8 mouse cellular contexts compared by ENCODE assay signal in genomic region chr8:83996567-83997505, GRCm38 (mm10). TPM values are rescaled to one million over a fixed set of nuclear protein-coding genes. Genes with fewer than 3 reads are reported as not detected.
DNase-seq lines count a peak whose midpoint lies in the region; ATAC-seq and TF ChIP-seq lines count a peak whose summit lies in the region.

No protein-coding gene starts in this region.

- peak; percentile 76 for ATAC-seq in heart, embryonic 13.5 days (ENCODE audit: extremely low read depth, insufficient number of reproducible peaks, low FRiP score, low TSS enrichment)
- ATAC-seq in kidney, postnatal 0 days (replicated peaks; ENCODE audit: low FRiP score, low read depth) = peak; percentile 78
- ATAC-seq in liver, embryonic 15.5 days (ENCODE audit: insufficient read depth) = peak; percentile 89
- peak; percentile 70 for ATAC-seq in neural tube, embryonic 11.5 days (ENCODE audit: insufficient read depth, low FRiP score, low TSS enrichment)
- peak; percentile 88 for ATAC-seq in stomach, embryonic 15.5 days (ENCODE audit: insufficient read depth, low FRiP score, low read depth)

- H3K4me3 ChIP-seq in brown adipose tissue, adult 24 weeks (ENCODE audit: insufficient read depth, low read depth, low read length) = peak overlapping the region; percentile 87
- H3K4me3 ChIP-seq in erythroblast, embryonic 14.5 days (replicated peaks) = peak overlapping the region; percentile 91
- peak overlapping the region; percentile 83 for H3K4me3 ChIP-seq in heart, embryonic 13.5 days
- H3K4me3 ChIP-seq in kidney, postnatal 0 days (replicated peaks; ENCODE audit: low read depth, low read length) = peak overlapping the region; percentile 75
- peak overlapping the region; percentile 84 for H3K4me3 ChIP-seq in liver, embryonic 15.5 days (replicated peaks)
- peak overlapping the region; percentile 83 for H3K4me3 ChIP-seq in neural tube, embryonic 11.5 days (ENCODE audit: low read depth, low read length)
- peak overlapping the region; percentile 84 for H3K4me3 ChIP-seq in stomach, embryonic 15.5 days (replicated peaks)

- H3K36me3 ChIP-seq in erythroblast, embryonic 14.5 days (ENCODE audit: control insufficient read depth) = peaks cover 60% of the 10 kb centered on the region
- H3K36me3 ChIP-seq in heart, embryonic 13.5 days = peaks cover 63% of the 10 kb centered on the region
- peaks cover 9% of the 10 kb centered on the region; the same call in 1 of the 2 replicates for H3K36me3 ChIP-seq in kidney, postnatal 0 days (ENCODE audit: insufficient read depth, low read length)
- H3K36me3 ChIP-seq in liver, embryonic 15.5 days (replicated peaks) = peaks cover 44% of the 10 kb centered on the region
- H3K36me3 ChIP-seq in neural tube, embryonic 11.5 days (ENCODE audit: control insufficient read depth, insufficient read depth, low read length) = peaks cover 5% of the 10 kb centered on the region
- peaks cover 23% of the 10 kb centered on the region for H3K36me3 ChIP-seq in stomach, embryonic 15.5 days

- WGBS in heart, embryonic 13.5 days = under 1% methylated on average over 58 of the region's 103 CpGs
- WGBS in kidney, postnatal 0 days = under 1% methylated on average over 61 of the region's 103 CpGs
- under 1% methylated on average over 76 of the region's 103 CpGs for WGBS in liver, embryonic 15.5 days (ENCODE audit: insufficient replicate concordance)
- under 1% methylated on average over 30 of the region's 103 CpGs for WGBS in neural tube, embryonic 11.5 days
- WGBS in stomach, embryonic 15.5 days = 0% methylated on average over 73 of the region's 103 CpGs

- H3K9me3 ChIP-seq in erythroblast, embryonic 14.5 days (ENCODE audit: control insufficient read depth, low read length) = peaks cover 4% of the 10 kb centered on the region; the same call in 1 of the 2 replicates
- H3K9me3 ChIP-seq in heart, embryonic 13.5 days = no peaks in the 10 kb centered on the region
- no peaks in the 10 kb centered on the region for H3K9me3 ChIP-seq in kidney, postnatal 0 days (replicated peaks; ENCODE audit: low read length)
- H3K9me3 ChIP-seq in liver, embryonic 15.5 days (replicated peaks) = no peaks in the 10 kb centered on the region
- H3K9me3 ChIP-seq in neural tube, embryonic 11.5 days (ENCODE audit: control insufficient read depth, low read length) = no peaks in the 10 kb centered on the region
- no peaks in the 10 kb centered on the region for H3K9me3 ChIP-seq in stomach, embryonic 15.5 days

- peak overlapping the region; percentile 93 for H3K9ac ChIP-seq in heart, embryonic 13.5 days
- H3K9ac ChIP-seq in kidney, postnatal 0 days (ENCODE audit: low read depth, low read length) = peak overlapping the region; percentile 76
- peak overlapping the region; percentile 92 for H3K9ac ChIP-seq in liver, embryonic 15.5 days
- H3K9ac ChIP-seq in neural tube, embryonic 11.5 days (ENCODE audit: low read length) = peak overlapping the region; percentile 86
- peak overlapping the region; percentile 82; the same call in 1 of the 2 replicates for H3K9ac ChIP-seq in stomach, embryonic 15.5 days

- peak; percentile 38 to 44 for DNase-seq in CD8-positive naive resting alpha-beta T cell, adult 2 months (ENCODE audit: low read depth in 2 of 2, low spot score in 2 of 2)
- DNase-seq in kidney, postnatal 0 days (ENCODE audit: low spot score) = peak; percentile 90
- DNase-seq in neural tube, embryonic 11.5 days (ENCODE audit: low spot score) = peak; percentile 87

- peak overlapping the region; percentile 89 for H3K4me2 ChIP-seq in heart, embryonic 13.5 days
- peak overlapping the region; percentile 90 for H3K4me2 ChIP-seq in kidney, postnatal 0 days (ENCODE audit: low read length)
- H3K4me2 ChIP-seq in liver, embryonic 15.5 days = peak overlapping the region; percentile 99
- H3K4me2 ChIP-seq in neural tube, embryonic 11.5 days (ENCODE audit: low read depth) = peak overlapping the region; percentile 80
- peak overlapping the region; percentile 91 for H3K4me2 ChIP-seq in stomach, embryonic 15.5 days

- TF ChIP-seq CTCF in kidney, postnatal 0 days (IDR thresholded peaks at IDR 0.05; ENCODE audit: low read depth) = no peak

- H3K27me3 ChIP-seq in erythroblast, embryonic 14.5 days (ENCODE audit: control insufficient read depth) = no peaks in the 10 kb centered on the region
- peaks cover 13% of the 10 kb centered on the region for H3K27me3 ChIP-seq in heart, embryonic 13.5 days (replicated peaks)
- H3K27me3 ChIP-seq in kidney, postnatal 0 days (ENCODE audit: insufficient read depth, low read length) = no peaks in the 10 kb centered on the region
- H3K27me3 ChIP-seq in liver, embryonic 15.5 days = no peaks in the 10 kb centered on the region
- H3K27me3 ChIP-seq in neural tube, embryonic 11.5 days (ENCODE audit: control insufficient read depth, insufficient read depth, low read length) = peaks cover 19% of the 10 kb centered on the region
- no peaks in the 10 kb centered on the region for H3K27me3 ChIP-seq in stomach, embryonic 15.5 days (replicated peaks)

- H3K4me1 ChIP-seq in brown adipose tissue, adult 24 weeks (ENCODE audit: control insufficient read depth, insufficient read depth, insufficient read length, low read length) = 0 out of 2 replicates have a peak, but pooled peaks cover 7% of the 10 kb centered on the region
- H3K4me1 ChIP-seq in erythroblast, embryonic 14.5 days (ENCODE audit: control insufficient read depth) = peaks cover 71% of the 10 kb centered on the region
- peaks cover 28% of the 10 kb centered on the region for H3K4me1 ChIP-seq in heart, embryonic 13.5 days
- peaks cover 14% of the 10 kb centered on the region for H3K4me1 ChIP-seq in kidney, postnatal 0 days (replicated peaks; ENCODE audit: insufficient read depth, low read length)
- H3K4me1 ChIP-seq in liver, embryonic 15.5 days (replicated peaks) = peaks cover 73% of the 10 kb centered on the region
- H3K4me1 ChIP-seq in neural tube, embryonic 11.5 days (ENCODE audit: control insufficient read depth, insufficient read depth, low read length) = peaks cover 14% of the 10 kb centered on the region; the same call in 1 of the 2 replicates
- H3K4me1 ChIP-seq in stomach, embryonic 15.5 days = peaks cover 21% of the 10 kb centered on the region

- H3K27ac ChIP-seq in brown adipose tissue, adult 24 weeks (replicated peaks; ENCODE audit: low read depth, low read length) = peak overlapping the region; percentile 81
- H3K27ac ChIP-seq in heart, embryonic 13.5 days (replicated peaks) = peak overlapping the region; percentile 97
- H3K27ac ChIP-seq in kidney, postnatal 0 days = peak overlapping the region; percentile 94
- H3K27ac ChIP-seq in liver, embryonic 15.5 days (replicated peaks) = peak overlapping the region; percentile 91
- peak overlapping the region; percentile 95 for H3K27ac ChIP-seq in neural tube, embryonic 11.5 days (ENCODE audit: low read depth, low read length)
- peak overlapping the region; percentile 98 for H3K27ac ChIP-seq in stomach, embryonic 15.5 days

RNA-seq across cellular contexts. Expression of gene Samd1, which starts 0.6 kb away (rescaled TPM):
- polyA plus RNA-seq in brown adipose tissue, adult 24 weeks (2012; ENCODE audit: insufficient read depth, insufficient read length, missing spikeins) = 12.0 and 12.4 TPM in 2 replicates
- 37.5 and 42.8 TPM in 2 replicates for polyA plus RNA-seq in erythroblast, embryonic 14.5 days (2012)
- 4.8 and 5.7 TPM in 2 replicates for polyA plus RNA-seq in heart, embryonic 13.5 days (2015; fragmentation: Nextera tagmentation; extraction: Ambion mirVana)
- polyA plus RNA-seq in kidney, postnatal 0 days (2015; fragmentation: Nextera tagmentation; extraction: Ambion mirVana) = 6.7 and 7.2 TPM in 2 replicates
- polyA plus RNA-seq in liver, embryonic 15.5 days (2015; fragmentation: Nextera tagmentation; extraction: Ambion mirVana) = 5.8 and 6.9 TPM in 2 replicates
- polyA plus RNA-seq in neural tube, embryonic 11.5 days (2014; fragmentation: Nextera tagmentation; extraction: Ambion mirVana) = 14.4 and 16.5 TPM in 2 replicates
- 8.9 and 9.9 TPM in 2 replicates for polyA plus RNA-seq in stomach, embryonic 15.5 days (2015; fragmentation: Nextera tagmentation; extraction: Ambion mirVana)

RNA-seq across cellular contexts. Expression of gene 1700067K01Rik, which starts 4.5 kb away (rescaled TPM):
- polyA plus RNA-seq in brown adipose tissue, adult 24 weeks (2012; ENCODE audit: insufficient read depth, insufficient read length, missing spikeins) = not detected in 2 replicates
- 0.34 and 0.71 TPM in 2 replicates for polyA plus RNA-seq in erythroblast, embryonic 14.5 days (2012)
- 0.50 and 0.53 TPM in 2 replicates for polyA plus RNA-seq in heart, embryonic 13.5 days (2015; fragmentation: Nextera tagmentation; extraction: Ambion mirVana)
- polyA plus RNA-seq in kidney, postnatal 0 days (2015; fragmentation: Nextera tagmentation; extraction: Ambion mirVana) = 1.1 and 1.7 TPM in 2 replicates
- polyA plus RNA-seq in liver, embryonic 15.5 days (2015; fragmentation: Nextera tagmentation; extraction: Ambion mirVana) = 0.58 and 0.61 TPM in 2 replicates
- polyA plus RNA-seq in neural tube, embryonic 11.5 days (2014; fragmentation: Nextera tagmentation; extraction: Ambion mirVana) = 0.70 and 0.77 TPM in 2 replicates
- 0.53 and 0.68 TPM in 2 replicates for polyA plus RNA-seq in stomach, embryonic 15.5 days (2015; fragmentation: Nextera tagmentation; extraction: Ambion mirVana)

RNA-seq across cellular contexts. Expression of gene 2210011C24Rik, which starts 15.1 kb away (rescaled TPM):
- not detected in 2 replicates for polyA plus RNA-seq in brown adipose tissue, adult 24 weeks (2012; ENCODE audit: insufficient read depth, insufficient read length, missing spikeins)
- not detected in 2 replicates for polyA plus RNA-seq in erythroblast, embryonic 14.5 days (2012)
- not detected in 2 replicates for polyA plus RNA-seq in heart, embryonic 13.5 days (2015; fragmentation: Nextera tagmentation; extraction: Ambion mirVana)
- polyA plus RNA-seq in kidney, postnatal 0 days (2015; fragmentation: Nextera tagmentation; extraction: Ambion mirVana) = 15.8 and 21.0 TPM in 2 replicates
- polyA plus RNA-seq in liver, embryonic 15.5 days (2015; fragmentation: Nextera tagmentation; extraction: Ambion mirVana) = not detected in 2 replicates
- not detected in 2 replicates for polyA plus RNA-seq in neural tube, embryonic 11.5 days (2014; fragmentation: Nextera tagmentation; extraction: Ambion mirVana)
- 0.67 and 1.0 TPM in 2 replicates for polyA plus RNA-seq in stomach, embryonic 15.5 days (2015; fragmentation: Nextera tagmentation; extraction: Ambion mirVana)

RNA-seq across cellular contexts. Expression of gene Prkaca, which starts 24.0 kb away (rescaled TPM):
- 270 and 332 TPM in 2 replicates for polyA plus RNA-seq in brown adipose tissue, adult 24 weeks (2012; ENCODE audit: insufficient read depth, insufficient read length, missing spikeins)
- 2.3 and 2.7 TPM in 2 replicates for polyA plus RNA-seq in erythroblast, embryonic 14.5 days (2012)
- 197 and 206 TPM in 2 replicates for polyA plus RNA-seq in heart, embryonic 13.5 days (2015; fragmentation: Nextera tagmentation; extraction: Ambion mirVana)
- polyA plus RNA-seq in kidney, postnatal 0 days (2015; fragmentation: Nextera tagmentation; extraction: Ambion mirVana) = 104 and 109 TPM in 2 replicates
- polyA plus RNA-seq in liver, embryonic 15.5 days (2015; fragmentation: Nextera tagmentation; extraction: Ambion mirVana) = 51.2 and 51.5 TPM in 2 replicates
- polyA plus RNA-seq in neural tube, embryonic 11.5 days (2014; fragmentation: Nextera tagmentation; extraction: Ambion mirVana) = 154 and 171 TPM in 2 replicates
- polyA plus RNA-seq in stomach, embryonic 15.5 days (2015; fragmentation: Nextera tagmentation; extraction: Ambion mirVana) = 113 and 125 TPM in 2 replicates

RNA-seq across cellular contexts. Expression of gene Palm3, which starts 24.4 kb away (rescaled TPM):
- polyA plus RNA-seq in brown adipose tissue, adult 24 weeks (2012; ENCODE audit: insufficient read depth, insufficient read length, missing spikeins) = not detected in 2 replicates
- polyA plus RNA-seq in erythroblast, embryonic 14.5 days (2012) = 0.01 TPM in 1 of 2 replicates, not detected in the other
- 1.2 and 1.6 TPM in 2 replicates for polyA plus RNA-seq in heart, embryonic 13.5 days (2015; fragmentation: Nextera tagmentation; extraction: Ambion mirVana)
- polyA plus RNA-seq in kidney, postnatal 0 days (2015; fragmentation: Nextera tagmentation; extraction: Ambion mirVana) = 12.7 and 15.7 TPM in 2 replicates
- polyA plus RNA-seq in liver, embryonic 15.5 days (2015; fragmentation: Nextera tagmentation; extraction: Ambion mirVana) = 0.15 and 0.23 TPM in 2 replicates
- 4.4 TPM in 2 replicates for polyA plus RNA-seq in neural tube, embryonic 11.5 days (2014; fragmentation: Nextera tagmentation; extraction: Ambion mirVana)
- polyA plus RNA-seq in stomach, embryonic 15.5 days (2015; fragmentation: Nextera tagmentation; extraction: Ambion mirVana) = 6.6 and 6.7 TPM in 2 replicates

Comparison
In these comparisons a context has a peak if more than half of its experiments do, and no peak if none do; other contexts are left out.
1. Peak in every context shown above with its lines: DNase-seq, ATAC-seq, H3K4me3 ChIP-seq and H3K27ac ChIP-seq.